ENCODE assay signal across 15 mouse cellular contexts in the genomic region with DNA sequence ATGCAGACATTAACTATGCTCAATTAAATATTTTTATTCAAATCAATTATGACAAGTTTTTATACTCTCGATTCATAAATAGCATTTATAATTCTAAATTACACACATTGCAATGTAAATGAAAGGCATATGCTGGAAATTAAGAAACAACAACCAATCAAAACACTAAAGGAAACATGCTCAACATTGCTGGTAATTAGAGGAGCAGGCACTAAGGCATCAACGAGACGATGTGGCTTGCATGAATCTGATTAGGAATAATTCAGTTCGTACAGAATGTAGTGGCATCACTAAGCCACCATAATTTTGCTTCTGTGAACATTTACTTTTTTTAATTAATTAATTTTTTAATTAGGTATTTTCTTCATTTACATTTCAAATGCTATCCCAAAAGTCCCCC.
A peak's percentile ranks its signal among the peaks of the same experiment; 100 is the strongest.
DNase-seq lines count a peak whose midpoint lies in the region; ATAC-seq lines count a peak whose summit lies in the region.
"Had no signal": no experiment of that assay in that cellular context is flagged by ENCODE, and none has a peak within 500 bp of the region (broad histone marks: within the 10 kb centered on the region; RNA-seq: fewer than 3 reads in every experiment).

No protein-coding gene starts in this region.

- H3K27me3 ChIP-seq in forebrain, embryonic 14.5 days (replicated peaks; ENCODE audit: control insufficient read depth, insufficient read depth, low read length): no peaks in the 10 kb centered on the region
- H3K27me3 ChIP-seq in forebrain, embryonic 11.5 days (ENCODE audit: control insufficient read depth, insufficient read depth, low read length): no peaks in the 10 kb centered on the region
- no peaks in the 10 kb centered on the region for H3K27me3 ChIP-seq in forebrain, embryonic 16.5 days (replicated peaks; ENCODE audit: control insufficient read depth, insufficient read depth, low read length)
- H3K27me3 ChIP-seq in forebrain, embryonic 10.5 days (ENCODE audit: poor library complexity, severe bottlenecking): no peaks in the 10 kb centered on the region
- H3K27me3 ChIP-seq: embryonic facial prominence, embryonic 12.5 days had no signal

- H3K36me3 ChIP-seq in forebrain, embryonic 14.5 days (ENCODE audit: control insufficient read depth, insufficient read depth, low read length): no peaks in the 10 kb centered on the region
- H3K36me3 ChIP-seq in forebrain, embryonic 11.5 days (ENCODE audit: control insufficient read depth, insufficient read depth, low read length): no peaks in the 10 kb centered on the region
- no peaks in the 10 kb centered on the region for H3K36me3 ChIP-seq in forebrain, embryonic 16.5 days (ENCODE audit: control insufficient read depth, insufficient read depth)
- no peaks in the 10 kb centered on the region for H3K36me3 ChIP-seq in forebrain, embryonic 10.5 days (replicated peaks)
- H3K36me3 ChIP-seq: embryonic facial prominence, embryonic 10.5 days; embryonic facial prominence, embryonic 12.5 days had no signal

- no peak overlapping the region for H3K27ac ChIP-seq in forebrain, embryonic 14.5 days (ENCODE audit: low read depth, low read length)
- H3K27ac ChIP-seq in forebrain, embryonic 11.5 days (ENCODE audit: low read depth, low read length): no peak overlapping the region
- no peak overlapping the region for H3K27ac ChIP-seq in forebrain, embryonic 16.5 days (ENCODE audit: low read length)
- no peak overlapping the region for H3K27ac ChIP-seq in forebrain, embryonic 10.5 days
- H3K27ac ChIP-seq: embryonic facial prominence, embryonic 10.5 days; embryonic facial prominence, embryonic 12.5 days had no signal

- H3K4me2 ChIP-seq in forebrain, embryonic 14.5 days (ENCODE audit: low read length): no peak overlapping the region
- H3K4me2 ChIP-seq in forebrain, embryonic 11.5 days (ENCODE audit: low read depth, low read length, severe bottlenecking): no peak overlapping the region
- no peak overlapping the region for H3K4me2 ChIP-seq in forebrain, embryonic 16.5 days (ENCODE audit: low read length)
- H3K4me2 ChIP-seq: embryonic facial prominence, embryonic 12.5 days had no signal

- H3K9ac ChIP-seq in forebrain, embryonic 14.5 days (ENCODE audit: low read length): no peak overlapping the region
- no peak overlapping the region for H3K9ac ChIP-seq in forebrain, embryonic 11.5 days (ENCODE audit: low read length)
- no peak overlapping the region for H3K9ac ChIP-seq in forebrain, embryonic 16.5 days (replicated peaks; ENCODE audit: low read depth, low read length)
- H3K9ac ChIP-seq: embryonic facial prominence, embryonic 12.5 days had no signal

- H3K4me3 ChIP-seq in forebrain, embryonic 14.5 days (ENCODE audit: low read depth, low read length): no peak overlapping the region
- H3K4me3 ChIP-seq in forebrain, embryonic 11.5 days (ENCODE audit: low read depth, low read length): no peak overlapping the region
- no peak overlapping the region for H3K4me3 ChIP-seq in forebrain, embryonic 16.5 days (replicated peaks; ENCODE audit: low read length)
- no peak overlapping the region for H3K4me3 ChIP-seq in forebrain, embryonic 10.5 days
- H3K4me3 ChIP-seq: embryonic facial prominence, embryonic 10.5 days; embryonic facial prominence, embryonic 12.5 days had no signal

- H3K4me1 ChIP-seq in forebrain, embryonic 14.5 days (ENCODE audit: control insufficient read depth, insufficient read depth, low read length): peaks cover 11% of the 10 kb centered on the region; the same call in 1 of the 2 replicates
- no peaks in the 10 kb centered on the region for H3K4me1 ChIP-seq in forebrain, embryonic 11.5 days (replicated peaks; ENCODE audit: control insufficient read depth, insufficient read depth, low read length)
- H3K4me1 ChIP-seq in forebrain, embryonic 16.5 days (replicated peaks; ENCODE audit: control insufficient read depth, insufficient read depth, low read length): peaks cover 9% of the 10 kb centered on the region
- peaks cover 14% of the 10 kb centered on the region for H3K4me1 ChIP-seq in forebrain, embryonic 10.5 days

- WGBS in forebrain, embryonic 14.5 days: 57% methylated on average over 4 of the region's 4 CpGs
- WGBS in forebrain, embryonic 11.5 days: 83% methylated on average over 4 of the region's 4 CpGs
- WGBS in forebrain, embryonic 16.5 days: 42% methylated on average over 4 of the region's 4 CpGs
- 96% methylated on average over 4 of the region's 4 CpGs for WGBS in forebrain, embryonic 10.5 days

- H3K9me3 ChIP-seq in forebrain, embryonic 14.5 days (replicated peaks; ENCODE audit: control insufficient read depth, low read length): no peaks in the 10 kb centered on the region
- no peaks in the 10 kb centered on the region for H3K9me3 ChIP-seq in forebrain, embryonic 11.5 days (ENCODE audit: control insufficient read depth, low read length)
- no peaks in the 10 kb centered on the region for H3K9me3 ChIP-seq in forebrain, embryonic 16.5 days (ENCODE audit: control insufficient read depth, low read length)
- no peaks in the 10 kb centered on the region for H3K9me3 ChIP-seq in forebrain, embryonic 10.5 days
- H3K9me3 ChIP-seq: embryonic facial prominence, embryonic 10.5 days; embryonic facial prominence, embryonic 12.5 days had no signal

- DNase-seq in forebrain, embryonic 14.5 days (ENCODE audit: low spot score): peak; percentile 64
- DNase-seq in forebrain, embryonic 11.5 days (ENCODE audit: low spot score): no peak
- DNase-seq in forebrain, embryonic 10.5 days (ENCODE audit: extremely low spot score, low spot score): no peak
- no peak for DNase-seq in kidney, postnatal 10 days
- DNase-seq: adrenal gland, adult 2 months; adrenal gland, postnatal 10 days; adrenal gland, postnatal 25 days; cerebellum, adult 11-12 months; cerebellum, adult 2 months; cerebellum, adult 9-10 months; cerebellum, postnatal 10 days; cerebellum, postnatal 25 days had no signal

- ATAC-seq in forebrain, embryonic 14.5 days: peak; percentile 66
- no peak for ATAC-seq in forebrain, embryonic 11.5 days (replicated peaks; ENCODE audit: low FRiP score)
- ATAC-seq in forebrain, embryonic 16.5 days: peak; percentile 66
